Mouse (Mus musculus): Measurements from ENCODE around the gene Nectin1.

DNA sequence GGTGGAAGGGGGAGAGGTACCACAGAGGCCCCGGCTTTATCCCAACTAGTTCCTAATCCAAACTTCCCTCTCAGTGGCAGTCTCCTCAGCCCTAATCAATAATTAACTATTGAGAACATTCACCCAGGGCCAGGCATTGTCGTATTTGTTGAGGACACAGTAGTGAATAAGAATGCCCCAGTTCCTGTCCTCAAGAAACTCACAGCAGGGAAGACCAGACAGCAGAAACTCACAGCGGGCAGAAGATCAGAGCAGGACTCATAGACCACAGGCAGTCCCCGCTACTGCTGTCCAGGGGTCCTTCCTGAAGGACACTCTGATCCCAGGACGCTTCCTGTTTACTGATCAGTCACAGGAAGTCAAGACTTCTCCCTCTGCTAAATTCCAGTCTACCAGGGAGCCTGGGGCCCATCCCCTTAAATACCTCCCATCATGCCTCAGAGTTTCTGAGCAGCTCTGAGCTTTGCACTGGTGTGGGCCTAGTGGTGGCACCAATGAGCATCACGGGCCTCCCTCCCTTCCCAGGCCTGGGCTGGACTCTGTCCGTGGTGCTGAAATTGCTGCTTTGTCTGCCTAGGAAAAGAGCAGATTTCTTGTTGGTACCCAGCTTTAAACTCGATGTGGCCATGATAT is 45.6 kb upstream of the Nectin1 start:
- no peak for TF ChIP-seq CTCF (IDR thresholded peaks at IDR 0.05; ENCODE audit: insufficient read depth, low read length)
- TF ChIP-seq POLR2A (IDR thresholded peaks at IDR 0.05; ENCODE audit: borderline replicate concordance, extremely low read depth, low read depth, low read length): no peak

All from lung, adult 2 months (tissue).